Mouse (Mus musculus) embryo, embryonic 10.5 days (tissue): ENCODE measurements around the gene Cd40lg.

ENCODE experiments used
- DNase-seq: peaks from one replicate; pipeline ENCODE4 v3.0.0-alpha.2; 2015; ENCODE audit warnings: low spot score

Cd40lg gene

DNA sequence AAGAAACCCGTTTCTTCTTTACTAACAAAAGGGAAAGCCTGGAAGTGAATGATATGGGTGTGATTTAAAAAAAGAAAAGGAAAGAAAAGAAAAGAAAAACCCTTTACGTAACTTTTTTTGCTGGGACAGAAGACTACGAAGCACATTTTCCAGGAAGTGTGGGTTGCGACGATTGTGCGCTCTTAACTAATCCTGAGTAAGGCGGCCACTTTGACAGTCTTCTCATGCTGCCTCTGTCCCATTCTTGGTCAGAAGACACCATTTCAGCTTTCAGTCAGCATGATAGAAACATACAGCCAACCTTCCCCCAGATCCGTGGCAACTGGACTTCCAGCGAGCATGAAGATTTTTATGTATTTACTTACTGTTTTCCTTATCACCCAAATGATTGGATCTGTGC is at the start of gene Cd40lg:
Cd40lg (plus strand) TSS at position 268 of the 400 bp plus-strand sequence.
- DNase-seq = no peak

DNA sequence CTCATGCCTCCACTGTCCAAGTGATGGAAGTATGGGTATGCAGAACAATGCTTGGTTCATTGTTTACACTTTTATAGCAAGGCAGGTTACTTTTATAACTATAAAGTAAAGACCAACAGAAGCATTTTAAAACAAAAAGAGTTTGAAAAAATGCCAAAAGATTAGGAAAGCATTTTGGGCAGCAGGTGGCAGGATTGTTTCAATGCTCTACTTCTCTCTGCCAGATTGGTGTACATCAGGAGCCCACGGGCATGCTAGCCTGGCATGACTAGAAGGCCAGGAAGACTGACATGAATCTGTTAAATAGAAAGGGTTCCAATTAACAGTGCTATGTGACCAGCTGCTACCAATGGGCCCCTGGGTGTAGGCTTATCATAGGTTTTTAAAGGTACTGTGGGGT is 45.4 kb upstream of the Cd40lg start:
- DNase-seq = no peak

GRCm38 (mm10) chrX:57171269-57171668 is 40.7 kb upstream of the Cd40lg start:
- DNase-seq = no peak

GRCm38 (mm10) chrX:57177225-57177779 is 34.6 kb upstream of the Cd40lg start:
- no peak for DNase-seq

DNA sequence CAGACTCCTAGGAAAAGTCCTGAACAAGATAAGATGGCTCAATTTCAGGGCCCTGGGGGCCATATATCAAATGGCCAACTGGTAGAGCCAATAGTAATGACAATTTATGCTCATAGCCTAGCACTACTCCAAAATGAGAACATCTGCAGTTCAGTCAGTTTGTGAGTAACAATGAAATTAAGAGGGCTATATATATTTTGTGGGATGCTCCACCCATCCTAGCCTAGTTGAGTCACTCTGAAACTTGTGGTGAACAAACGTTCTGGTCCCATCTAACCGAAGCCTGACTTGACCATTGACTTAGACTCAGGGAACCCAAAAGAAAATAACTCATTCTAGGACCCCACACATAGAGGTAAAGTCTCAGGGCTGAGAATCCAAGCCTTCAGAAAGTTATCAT is 29.5 kb upstream of the Cd40lg start:
- DNase-seq = no peak

- no peak for DNase-seq
These were observed 28.6 kb upstream of the Cd40lg start for GRCm38 (mm10) chrX:57183359-57183758.

DNA sequence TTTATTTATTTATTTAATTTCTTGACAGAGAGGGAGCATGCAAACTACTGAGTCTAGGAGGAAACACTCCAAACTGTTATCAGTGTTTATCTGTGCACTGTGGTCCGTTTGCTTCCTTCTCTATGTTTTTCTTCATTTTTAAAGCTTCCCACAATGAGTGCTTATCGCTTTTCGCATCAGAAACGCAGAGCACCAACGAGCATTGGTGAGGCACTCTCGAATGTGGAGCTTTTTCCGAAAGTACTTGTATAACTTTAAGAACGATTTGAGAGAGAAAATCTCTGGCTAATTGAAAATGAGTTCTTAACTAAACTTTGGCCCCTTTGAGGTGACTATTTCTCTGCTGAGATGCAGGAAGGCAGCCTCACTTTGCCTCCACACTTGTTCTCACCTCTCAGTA is 24.6 kb upstream of the Cd40lg start:
- no peak for DNase-seq

DNA sequence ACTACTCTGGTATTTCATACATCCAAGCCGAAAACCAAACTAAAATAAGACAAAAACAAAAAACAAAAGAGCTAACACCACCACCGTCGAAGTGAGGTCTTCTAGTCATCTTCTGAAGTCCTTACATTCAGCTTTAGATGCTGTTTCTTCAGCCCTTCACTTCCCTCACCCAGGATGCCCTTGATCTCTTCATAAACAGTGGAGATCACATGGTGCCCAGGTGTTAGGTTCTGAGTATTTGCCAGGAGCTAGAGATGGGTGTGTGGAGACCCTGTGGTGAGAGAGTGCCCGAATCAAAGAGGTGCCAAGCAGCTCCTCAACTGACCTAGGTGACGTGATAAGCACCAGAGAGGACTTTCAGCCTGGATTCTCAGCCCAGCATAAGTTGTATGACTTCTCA is 22.6 kb upstream of the Cd40lg start:
- no peak for DNase-seq

- no peak for DNase-seq
These were observed 15.6 kb upstream of the Cd40lg start for GRCm38 (mm10) chrX:57196319-57196718.

GRCm38 (mm10) chrX:57198036-57198435 is 13.9 kb upstream of the Cd40lg start:
- DNase-seq = no peak

DNA sequence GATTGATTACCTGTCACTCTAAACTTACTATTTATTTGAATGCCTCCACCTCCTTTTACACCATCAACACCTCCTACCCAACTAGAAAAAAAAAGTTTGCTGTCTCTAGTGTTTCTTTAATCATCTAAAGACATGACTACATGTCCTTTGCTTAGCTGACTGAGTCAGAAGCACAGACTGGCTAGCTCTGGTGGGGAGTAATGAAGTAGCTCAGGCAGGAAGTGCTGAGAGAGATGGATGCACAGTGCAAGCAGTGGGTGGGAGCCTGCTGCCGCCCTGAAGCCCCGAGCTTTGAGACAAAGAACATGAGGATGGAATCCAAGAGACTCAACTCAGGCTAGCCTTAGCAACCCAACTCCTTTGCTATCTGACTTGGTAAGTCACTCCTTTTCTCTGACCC is 11.5 kb upstream of the Cd40lg start:
- DNase-seq = no peak

- no peak for DNase-seq
These were observed 1.4 kb upstream of the Cd40lg start for GRCm38 (mm10) chrX:57210591-57210990.

DNA sequence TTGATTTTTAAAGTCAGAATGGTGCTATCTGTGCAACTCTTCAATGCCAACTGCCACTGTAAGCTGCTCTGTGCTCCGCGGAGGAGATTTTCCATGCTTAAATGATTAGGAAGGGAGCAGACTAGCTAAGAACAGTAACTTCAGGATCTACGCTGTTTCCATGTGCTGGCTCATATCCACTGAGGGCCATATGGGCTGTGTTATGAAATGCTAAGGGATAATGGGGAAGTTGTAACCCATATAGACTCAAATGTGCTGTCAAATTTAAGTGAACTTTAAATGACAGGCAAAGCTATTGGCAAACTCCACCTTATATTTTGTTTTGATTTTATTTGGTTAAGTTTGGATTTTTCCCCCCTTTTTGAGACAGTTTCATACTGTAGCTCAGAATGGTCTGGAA is 919 bp downstream of the Cd40lg start:
- no peak for DNase-seq

DNA sequence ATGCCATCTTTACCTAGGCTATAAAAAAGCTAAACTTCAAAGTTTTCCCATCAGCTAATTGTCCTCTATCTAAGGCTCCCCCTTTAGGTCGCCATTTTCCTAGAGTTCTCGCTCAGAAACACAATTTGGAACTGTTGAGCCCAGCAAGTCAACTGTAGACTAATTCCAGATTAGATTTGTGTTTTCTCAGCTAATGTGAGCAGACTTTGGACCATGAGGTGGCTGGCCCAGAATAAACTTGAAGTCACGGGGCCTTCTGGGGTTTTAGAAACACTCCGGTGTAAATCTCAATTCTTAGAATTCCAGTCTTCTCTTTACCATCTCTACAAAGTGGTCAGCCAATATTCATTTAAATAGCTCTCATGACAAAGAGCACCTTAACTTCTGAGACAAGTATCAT is 3.6 kb downstream of the Cd40lg start:
- DNase-seq = no peak

GRCm38 (mm10) chrX:57216271-57216670 is 4.3 kb downstream of the Cd40lg start:
- DNase-seq = no peak

GRCm38 (mm10) chrX:57219563-57219962 is 7.6 kb downstream of the Cd40lg start:
- DNase-seq = no peak

GRCm38 (mm10) chrX:57221881-57222280 is 9.9 kb downstream of the Cd40lg start:
- no peak for DNase-seq

GRCm38 (mm10) chrX:57223301-57223700 is 11.4 kb downstream of the Cd40lg start:
- no peak for DNase-seq

DNA sequence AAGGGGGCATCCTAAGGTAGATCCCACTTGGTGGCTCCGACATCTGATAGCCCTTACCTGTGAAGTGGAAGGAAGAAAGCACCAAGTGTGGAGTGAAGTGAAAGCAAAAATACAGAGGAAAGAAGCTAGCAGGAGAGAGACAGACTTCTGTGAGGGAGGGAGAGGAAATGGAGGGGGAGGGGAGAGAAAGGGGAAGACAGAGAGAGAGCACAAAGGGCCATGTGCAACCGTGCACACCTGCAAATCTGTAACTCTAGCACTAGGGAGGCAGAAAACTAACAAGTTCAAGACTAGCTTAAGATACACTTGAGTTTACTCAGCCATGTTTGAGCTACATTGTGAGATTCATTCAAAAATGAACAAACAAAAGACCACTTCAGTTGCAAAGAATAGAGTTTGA is 16.2 kb downstream of the Cd40lg start:
- DNase-seq = no peak

DNA sequence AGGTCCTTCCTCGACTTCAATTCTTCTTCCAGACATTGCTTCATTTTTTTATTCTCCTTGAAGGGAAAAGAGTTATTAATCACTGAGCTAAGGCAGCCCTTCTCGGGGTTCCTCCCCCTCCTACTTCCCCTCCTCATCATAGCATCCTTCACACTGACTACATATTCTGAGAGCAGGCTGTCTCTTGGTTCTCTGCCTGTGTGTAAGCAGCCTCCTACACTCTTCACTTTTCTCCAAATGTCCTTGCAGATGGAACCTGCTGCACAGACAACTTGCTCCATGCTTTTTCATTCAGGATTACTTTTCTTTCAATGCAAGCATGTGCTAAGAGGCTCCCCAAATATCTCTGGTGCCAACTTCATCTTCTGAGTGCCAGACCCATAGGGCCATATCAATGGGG is 21.7 kb downstream of the Cd40lg start:
- DNase-seq = no peak

DNA sequence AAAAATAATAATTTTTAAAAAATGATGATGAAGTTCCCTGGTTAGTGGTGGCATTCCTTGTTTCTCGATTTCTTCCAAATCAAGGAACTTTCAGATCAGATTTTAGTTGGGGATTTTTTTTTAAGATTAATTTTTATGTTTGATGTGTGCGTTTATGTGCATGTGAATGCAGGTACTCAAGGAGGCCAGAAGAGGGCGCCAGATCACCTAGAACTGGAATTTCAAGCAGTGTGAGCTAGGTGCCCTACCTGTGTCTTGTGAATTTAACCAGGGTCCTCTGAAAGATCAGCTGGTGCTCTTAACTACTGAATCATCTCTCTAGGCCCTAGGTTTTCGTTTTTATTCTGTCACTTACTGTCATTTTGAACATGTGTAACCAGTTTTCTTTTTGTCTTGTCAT is 24.0 kb downstream of the Cd40lg start:
- DNase-seq = no peak

GRCm38 (mm10) chrX:57238572-57238971 is 26.6 kb downstream of the Cd40lg start:
- no peak for DNase-seq

DNA sequence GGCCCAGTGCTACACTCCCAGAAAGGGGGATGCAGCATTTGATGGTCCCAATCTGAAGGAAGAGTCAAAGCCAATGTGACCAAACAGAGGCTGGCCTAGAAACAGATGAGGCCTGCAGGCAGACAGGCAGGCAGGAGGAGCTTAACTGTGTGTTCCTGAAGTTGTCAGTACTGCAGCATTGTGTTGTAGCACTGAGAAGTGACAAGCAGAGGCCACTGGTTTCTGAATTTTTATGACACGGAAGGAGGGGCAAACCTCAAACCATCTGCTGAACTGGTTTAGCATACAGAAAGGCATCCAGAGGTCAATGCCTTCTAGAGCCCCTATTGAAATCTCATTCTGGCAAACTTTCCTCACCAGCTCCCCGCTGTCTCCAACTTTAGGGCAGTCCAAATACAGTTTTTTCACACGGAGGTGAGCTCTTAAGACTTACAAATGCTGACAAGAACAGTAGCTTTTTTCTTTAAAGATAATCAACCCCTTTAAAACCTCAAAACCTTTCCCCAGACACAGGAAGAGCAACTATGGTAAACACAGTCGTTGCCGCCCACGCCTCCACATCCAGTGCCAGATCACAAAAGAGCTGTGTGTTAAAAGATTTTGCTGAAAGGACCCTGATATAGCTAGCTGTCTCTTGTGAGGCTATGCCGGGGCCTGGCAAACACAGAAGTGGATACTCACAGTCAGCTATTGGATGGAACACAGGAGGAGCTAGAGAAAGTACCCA is 41.5 kb downstream of the Cd40lg start:
- no peak for DNase-seq

DNA sequence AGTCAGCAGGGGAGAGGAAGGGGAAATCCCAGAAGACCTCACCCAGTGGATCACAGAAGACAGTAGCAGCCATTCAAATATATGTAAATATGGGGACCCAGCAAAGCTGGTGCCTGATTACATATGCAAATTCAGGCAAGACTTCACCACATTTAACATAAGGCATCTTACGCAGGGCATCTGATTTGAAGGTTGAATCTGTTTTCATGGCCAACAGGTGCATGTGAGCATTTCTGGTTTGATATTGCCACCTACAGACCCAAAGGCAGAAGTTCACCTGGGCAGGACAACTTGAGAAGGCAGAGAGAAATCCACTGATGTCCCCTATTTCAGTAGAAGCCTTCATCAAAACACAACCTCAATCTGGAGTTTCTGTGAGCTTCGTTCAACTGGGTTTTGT is 48.8 kb downstream of the Cd40lg start:
- peak; percentile 6 for DNase-seq
